Mouse (Mus musculus) testis, adult 2 months (tissue): ENCODE measurements around the gene Olfr547. TPM values are rescaled to one million over a fixed set of nuclear protein-coding genes. Genes with fewer than 3 reads are reported as not detected.

Experiments used
- H3K27ac ChIP-seq: fragments of 200-500 bp; 2 replicates; pipeline ENCODE4 v1.5.1; 2012; ENCODE audit warnings: low read depth, low read length; ENCODE audit not compliant: control insufficient read depth, insufficient read depth
- H3K27me3 ChIP-seq: fragments of 200-500 bp; 2 replicates; pipeline ENCODE4 v1.6.1; 2012; ENCODE audit warnings: mild to moderate bottlenecking, low read length, moderate library complexity; ENCODE audit not compliant: control insufficient read depth, insufficient read depth
- H3K36me3 ChIP-seq: fragments of 200-500 bp; 2 replicates; pipeline ENCODE4 v1.6.1; 2012; ENCODE audit warnings: mild to moderate bottlenecking, low read length; ENCODE audit not compliant: control insufficient read depth, insufficient read depth
- H3K4me1 ChIP-seq: fragments of 200-500 bp; 2 replicates; pipeline ENCODE4 v1.6.1; 2012; ENCODE audit warnings: low read length; ENCODE audit not compliant: control insufficient read depth, insufficient read depth
- H3K4me3 ChIP-seq: fragments of 200-500 bp; 2 replicates; pipeline ENCODE4 v1.5.1; 2012; ENCODE audit warnings: low read depth, mild to moderate bottlenecking, low read length, moderate library complexity, mixed read lengths; ENCODE audit not compliant: control insufficient read depth
- CTCF ChIP-seq: fragments of 200-500 bp; IDR thresholded peaks from 2 replicates; pipeline ENCODE4 v1.5.1; 2012; ENCODE audit warnings: low read depth, mild to moderate bottlenecking, inconsistent platforms, low read length, moderate library complexity; ENCODE audit not compliant: control insufficient read depth, insufficient read depth, insufficient replicate concordance
- POLR2A ChIP-seq: fragments of 200-500 bp; IDR thresholded peaks from 2 replicates; pipeline ENCODE4 v1.6.1; 2012; ENCODE audit warnings: low read depth, mild to moderate bottlenecking, inconsistent platforms, low read length, moderate library complexity; ENCODE audit not compliant: control insufficient read depth
- polyA plus RNA-seq: library from polyadenylated mRNA; depleted of rRNA; stranded (reverse); fragments of >200 nt; gene quantifications from 2 replicates; pipeline ENCODE4 v1.2.3, GENCODE M21; 2012

Gene Olfr547
- polyA plus RNA-seq, 1 experiment, result not detected

DNA sequence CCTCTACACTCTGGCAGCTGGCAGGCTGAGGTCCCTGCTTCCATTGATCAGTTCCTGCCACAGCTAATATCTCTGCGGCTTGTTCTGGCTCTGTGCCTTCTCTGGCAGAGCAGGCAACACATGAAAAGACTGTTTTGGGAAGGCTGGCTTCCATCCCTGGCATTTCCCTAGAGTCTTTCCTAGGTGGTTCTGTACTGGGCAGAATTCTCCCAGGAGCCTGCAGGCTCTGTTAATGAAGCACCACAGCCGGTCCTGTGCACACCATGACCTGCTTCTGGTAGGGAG is 17.6 kb upstream of the Olfr547 start:
- TF ChIP-seq POLR2A, result no peak
- no peak for TF ChIP-seq CTCF
- H3K36me3 ChIP-seq, result no peaks in the 10 kb centered on the region
- no peak overlapping the region for H3K4me3 ChIP-seq
- H3K27ac ChIP-seq, result no peak overlapping the region
- H3K27me3 ChIP-seq, result no peaks in the 10 kb centered on the region
- H3K4me1 ChIP-seq, result peaks cover 5% of the 10 kb centered on the region

DNA sequence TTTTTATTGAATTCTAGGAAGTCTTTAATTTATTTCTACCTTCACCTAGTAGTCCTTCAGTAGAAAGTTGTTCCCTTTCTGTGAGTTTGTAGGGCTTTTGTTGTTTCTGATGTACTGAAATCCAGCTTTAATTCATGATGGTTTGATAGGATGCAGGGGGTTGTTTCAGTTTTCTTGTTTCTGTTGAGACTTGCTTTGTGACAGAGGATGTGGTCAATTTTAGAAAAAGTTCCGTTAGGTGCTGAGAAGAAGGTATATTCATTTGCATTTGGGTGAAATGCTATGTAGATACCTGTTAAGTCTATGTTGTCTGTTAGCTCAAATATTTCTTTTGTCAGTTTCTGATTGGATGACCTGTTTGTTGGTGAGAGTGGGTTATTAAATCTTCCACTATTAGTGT is 5.5 kb upstream of the Olfr547 start:
- H3K27ac ChIP-seq, result no peak overlapping the region
- H3K4me1 ChIP-seq, result no peaks in the 10 kb centered on the region
- H3K27me3 ChIP-seq, result no peaks in the 10 kb centered on the region
- TF ChIP-seq CTCF (no peak), POLR2A (no peak)
- no peak overlapping the region for H3K4me3 ChIP-seq
- H3K36me3 ChIP-seq, result no peaks in the 10 kb centered on the region

DNA sequence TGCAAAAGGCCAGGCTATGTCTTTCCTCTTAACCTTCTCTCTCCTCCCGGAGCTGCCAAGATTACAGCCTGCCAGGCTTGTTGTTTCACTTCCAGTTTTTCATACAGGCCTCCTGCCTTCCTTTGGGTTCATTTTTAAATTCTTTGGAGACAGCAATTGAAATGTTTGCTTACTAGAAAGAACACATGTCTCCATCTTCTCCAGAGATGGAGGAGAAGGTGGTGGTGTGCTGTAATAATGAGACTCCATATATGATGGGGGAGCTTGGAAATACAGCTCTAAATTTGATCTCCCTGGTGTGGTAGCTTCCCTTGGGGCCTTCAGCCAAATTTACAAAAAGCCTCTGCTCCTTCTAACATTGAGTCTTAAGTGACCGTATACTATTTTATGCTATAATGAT is 6.0 kb downstream of the Olfr547 start, which contains the start of gene Olfr548-ps1:
Gene Olfr548-ps1 (plus strand): TSS at position 301 of the 400 bp plus-strand sequence.
- no peaks in the 10 kb centered on the region for H3K27me3 ChIP-seq
- TF ChIP-seq POLR2A, result no peak
- TF ChIP-seq CTCF, result no peak
- no peak within 1 kb of the TSS for H3K4me3 ChIP-seq
- no peaks in the 10 kb centered on the region for H3K36me3 ChIP-seq
- H3K4me1 ChIP-seq, result no peaks in the 10 kb centered on the region
- no peak within 1 kb of the TSS for H3K27ac ChIP-seq

DNA sequence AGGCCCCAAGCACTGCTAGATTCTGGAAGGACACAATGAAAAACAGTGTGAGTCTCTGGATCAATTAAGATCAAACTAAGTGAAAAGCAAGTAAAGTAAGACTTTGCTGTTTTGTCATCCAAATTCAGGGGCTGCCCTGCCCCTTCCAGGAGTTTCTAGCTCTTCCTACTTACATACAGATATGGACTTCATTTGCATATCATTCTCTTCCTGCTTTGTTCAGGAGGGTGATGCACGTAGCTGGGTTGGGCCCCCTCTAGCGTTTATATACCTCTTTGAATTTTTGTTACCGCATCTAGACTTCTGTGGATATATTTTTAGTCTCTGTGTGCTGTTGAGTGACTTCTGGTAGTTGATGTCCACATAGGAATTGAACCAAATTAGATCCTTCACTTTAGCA is 6.7 kb downstream of the Olfr547 start:
- TF ChIP-seq CTCF (no peak), POLR2A (no peak)
- Histone ChIP-seq H3K27ac (no peak overlapping the region), H3K4me1 (no peaks in the 10 kb centered on the region)

DNA sequence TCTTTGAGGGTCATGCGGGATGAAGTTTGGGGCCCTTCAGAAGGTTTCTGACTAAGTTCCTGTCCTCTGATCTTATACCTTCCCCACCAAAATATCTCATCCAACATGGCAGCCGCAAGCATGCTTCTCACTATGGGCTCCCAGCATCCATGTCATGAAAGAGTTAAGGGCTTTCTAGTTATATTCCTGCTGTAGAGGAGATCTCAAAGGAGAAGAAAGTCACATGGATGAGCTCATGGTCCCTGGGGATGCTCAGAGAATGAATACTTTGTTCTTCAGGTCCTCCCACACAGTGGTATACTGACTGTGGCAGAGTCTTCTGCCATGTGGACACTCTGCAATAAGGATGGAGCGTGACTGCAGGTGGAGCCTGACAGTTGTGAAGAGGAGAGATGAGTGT is 15.0 kb downstream of the Olfr547 start, which contains the start of gene Olfr549:
Gene Olfr549 (plus strand): TSS at position 301 of the 400 bp plus-strand sequence.
- Histone ChIP-seq H3K36me3 (no peaks in the 10 kb centered on the region), H3K27ac (no peak within 1 kb of the TSS), H3K27me3 (no peaks in the 10 kb centered on the region), H3K4me3 (no peak within 1 kb of the TSS), H3K4me1 (no peaks in the 10 kb centered on the region)
- TF ChIP-seq POLR2A (no peak), CTCF (no peak)

More for the DNA sequence above, 6.7 kb downstream of the Olfr547 start:
- Histone ChIP-seq H3K4me3 (no peak overlapping the region), H3K27me3 (no peaks in the 10 kb centered on the region), H3K36me3 (no peaks in the 10 kb centered on the region)

DNA sequence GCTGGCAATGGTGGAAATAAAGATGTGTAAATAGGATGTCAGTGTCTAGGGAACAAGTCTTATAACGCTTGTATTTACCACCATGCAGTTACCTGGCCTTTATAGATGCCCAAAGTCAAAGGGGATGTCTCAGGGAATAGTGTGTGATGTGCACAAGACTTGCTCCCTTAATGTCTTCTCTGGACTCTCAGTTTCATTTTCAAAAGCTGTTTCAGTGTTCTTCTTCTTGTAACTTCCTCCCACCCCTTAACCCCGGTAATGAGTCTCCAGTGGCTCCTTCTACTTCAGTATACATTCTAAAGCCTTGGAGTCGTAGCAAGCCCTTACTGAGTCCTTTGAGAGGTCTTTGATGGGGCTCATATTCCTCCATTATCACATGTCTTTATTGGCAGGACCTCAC is 18.7 kb downstream of the Olfr547 start:
- TF ChIP-seq POLR2A (no peak), CTCF (no peak)
- Histone ChIP-seq H3K27ac (no peak overlapping the region), H3K36me3 (no peaks in the 10 kb centered on the region), H3K27me3 (no peaks in the 10 kb centered on the region), H3K4me1 (no peaks in the 10 kb centered on the region), H3K4me3 (no peak overlapping the region)

DNA sequence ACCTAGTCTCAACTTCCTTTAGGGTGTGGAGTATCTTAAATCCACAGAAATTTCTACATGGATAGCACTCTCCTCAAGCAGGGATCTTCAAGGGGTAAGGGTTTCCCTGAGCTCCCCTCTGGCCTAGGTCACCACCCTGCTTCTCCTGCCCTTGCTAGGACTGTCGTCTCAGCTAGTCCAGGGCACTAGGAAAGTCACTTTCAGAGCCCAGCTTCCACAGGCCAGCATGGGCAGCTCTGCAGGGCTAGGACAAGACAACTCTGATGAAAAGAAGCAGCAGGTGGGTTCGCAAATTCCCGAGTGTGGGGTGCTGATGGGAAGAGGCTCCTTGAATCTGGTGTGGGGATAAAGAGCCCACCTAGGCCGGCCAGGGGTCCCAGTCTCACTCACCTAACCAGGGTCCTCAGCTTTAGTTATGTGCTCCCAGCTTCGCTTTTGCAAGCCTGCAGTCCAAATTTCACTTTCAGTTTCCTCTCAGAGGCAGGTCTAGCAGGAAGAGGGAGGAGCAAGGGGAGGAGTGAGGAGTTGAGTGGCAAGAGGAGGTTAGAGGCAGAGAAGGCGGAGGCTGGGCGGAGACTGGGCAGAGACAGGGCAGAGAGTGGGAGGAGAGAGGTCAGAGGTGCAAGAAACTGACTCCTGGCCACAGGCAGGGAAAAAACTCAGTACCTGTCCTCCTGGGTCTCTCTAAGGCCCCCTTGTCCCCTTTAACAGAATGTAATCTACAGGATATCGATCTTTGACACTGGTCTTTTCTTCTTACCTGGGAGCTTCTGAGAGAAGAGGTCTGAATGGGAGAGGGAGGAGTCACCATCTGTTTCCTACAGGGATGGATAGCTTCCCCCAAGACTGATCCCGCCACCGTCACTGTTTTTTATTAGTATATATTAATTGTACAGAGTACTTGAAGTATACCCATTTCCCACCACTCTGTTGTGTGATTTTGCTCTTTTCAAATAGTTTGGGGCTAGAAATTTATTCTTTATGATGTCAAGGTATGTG is 30.7 kb downstream of the Olfr547 start, which contains the start of gene Trim21:
Gene Trim21 (minus strand): TSS at position 488 of the 999 bp plus-strand sequence.
- H3K27me3 ChIP-seq, result no peaks in the 10 kb centered on the region
- H3K4me3 ChIP-seq, result peak within 1 kb of the TSS; percentile 87
- no peaks in the 10 kb centered on the region for H3K4me1 ChIP-seq
- H3K27ac ChIP-seq, result 0 out of 2 replicates have a peak within 1 kb of the TSS, but pooled peaks have one; percentile 13
- no peaks in the 10 kb centered on the region for H3K36me3 ChIP-seq
- TF ChIP-seq POLR2A, result no peak
- no peak for TF ChIP-seq CTCF
